Mouse (Mus musculus) adrenal gland, postnatal 14 days (tissue): ENCODE measurements around the gene Fbxl16. TPM values are rescaled to one million over a fixed set of nuclear protein-coding genes. Genes with fewer than 3 reads are reported as not detected.

ENCODE experiments used
- DNase-seq: peaks from one replicate; pipeline ENCODE4 v3.0.0; 2021; ENCODE audit warnings: mixed read lengths
- long read RNA-seq, 2 experiments: library from polyadenylated mRNA; stranded (forward); transcript quantifications; one replicate each; pipeline ENCODE4 v2.0.0; 2021
- total RNA-seq: library from RNA; stranded (reverse); gene quantifications from 2 replicates; pipeline ENCODE4 v1.2.3, GENCODE M21; 2021

Fbxl16 gene
- total RNA-seq = 18.8 and 24.9 TPM in 2 replicates
- long read RNA-seq, experiment 1, transcript Fbxl16-201 (6 exons, 3,489 nt) = major isoform, 21 of 31 reads
- long read RNA-seq, experiment 1, partial matches to known transcripts = 4 of 31 reads
- long read RNA-seq, experiment 1, other reads (novel, unspliced or antisense) = 4 of 31 reads
- long read RNA-seq, experiment 2, transcript Fbxl16-201 (6 exons, 3,489 nt) = major isoform, 9 of 17 reads
- long read RNA-seq, experiment 2, partial matches to known transcripts = 0 of 17 reads
- long read RNA-seq, experiment 2, other reads (novel, unspliced or antisense) = 8 of 17 reads

GRCm38 (mm10) chr17:25808789-25809605, at the start of gene Fbxl16:
Fbxl16 (plus strand) TSS chr17:25809085.
- peak; percentile 92 for DNase-seq

GRCm38 (mm10) chr17:25760148-25760547, 48.7 kb upstream of the Fbxl16 start:
- DNase-seq = no peak

GRCm38 (mm10) chr17:25761561-25761970, 47.3 kb upstream of the Fbxl16 start:
- no peak for DNase-seq

GRCm38 (mm10) chr17:25762591-25762990, 46.3 kb upstream of the Fbxl16 start:
- no peak for DNase-seq

- no peak for DNase-seq
Observed at GRCm38 (mm10) chr17:25765886-25766285, 43.0 kb upstream of the Fbxl16 start.

- no peak for DNase-seq
Observed at GRCm38 (mm10) chr17:25769331-25769730, 39.6 kb upstream of the Fbxl16 start.

GRCm38 (mm10) chr17:25773549-25774120, 35.2 kb upstream of the Fbxl16 start, which contains the start of gene Narfl:
Narfl (plus strand) TSS chr17:25773776.
- peak; percentile 98 for DNase-seq

GRCm38 (mm10) chr17:25775318-25776062, 33.4 kb upstream of the Fbxl16 start:
- DNase-seq = no peak

GRCm38 (mm10) chr17:25777948-25778347, 30.9 kb upstream of the Fbxl16 start:
- DNase-seq = no peak

GRCm38 (mm10) chr17:25781339-25781738, 27.5 kb upstream of the Fbxl16 start:
- no peak for DNase-seq

GRCm38 (mm10) chr17:25783086-25783485, 25.8 kb upstream of the Fbxl16 start:
- peak; percentile 87 for DNase-seq

- DNase-seq = no peak
Observed at GRCm38 (mm10) chr17:25783861-25784574, 24.9 kb upstream of the Fbxl16 start.

- DNase-seq = peak; percentile 97
Observed at GRCm38 (mm10) chr17:25785281-25785745, 23.6 kb upstream of the Fbxl16 start, which contains the start of gene Haghl. Haghl (minus strand) TSS chr17:25785673.

- DNase-seq = no peak
Observed at GRCm38 (mm10) chr17:25786280-25786679, 22.6 kb upstream of the Fbxl16 start, which contains the start of gene Ccdc78. Ccdc78 (plus strand) TSS chr17:25786580.

- DNase-seq = no peak
Observed at GRCm38 (mm10) chr17:25786781-25787504, 21.9 kb upstream of the Fbxl16 start.

GRCm38 (mm10) chr17:25791320-25791842, 17.5 kb upstream of the Fbxl16 start:
- no peak for DNase-seq

- DNase-seq = peak; percentile 93
Observed at GRCm38 (mm10) chr17:25791843-25792527, 16.9 kb upstream of the Fbxl16 start.

- peak; percentile 91 for DNase-seq
Observed at GRCm38 (mm10) chr17:25792615-25793014, 16.3 kb upstream of the Fbxl16 start, which contains the start of gene Fam173a. Fam173a (minus strand) TSS chr17:25792901.

- no peak for DNase-seq
Observed at GRCm38 (mm10) chr17:25794197-25794596, 14.7 kb upstream of the Fbxl16 start.

GRCm38 (mm10) chr17:25794998-25795397, 13.9 kb upstream of the Fbxl16 start:
- DNase-seq = no peak
